Mouse (Mus musculus) 416B (cell line): ENCODE measurements at regions not wholly inside any gene's neighbourhood (a gene's known extent, or its start where the extent isn't known, plus 50 kb on each side); places are given as distances from the start of the nearest gene placed in this dataset.

Experiments used
- DNase-seq: peaks from one replicate; pipeline ENCODE4 v3.0.0; 2011; ENCODE audit warnings: low read depth

DNA sequence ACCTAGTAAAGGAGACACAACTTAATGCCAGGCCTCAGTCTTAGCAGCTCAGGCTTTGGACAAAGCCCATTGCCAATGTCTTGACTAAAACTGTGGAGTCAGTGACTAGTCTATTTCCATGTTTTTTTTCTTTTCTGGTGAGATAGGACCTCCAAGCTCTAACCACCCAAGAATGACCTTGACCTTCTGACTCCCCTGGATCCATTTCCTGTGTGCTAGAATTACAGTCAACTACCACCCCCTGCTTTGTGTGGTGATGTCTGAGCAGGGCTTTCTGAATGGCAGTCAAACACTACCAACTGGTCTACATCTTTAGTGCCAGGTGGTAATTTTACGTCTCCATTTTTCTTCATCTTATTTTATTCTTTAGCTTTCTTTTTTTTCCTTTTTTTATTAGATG, 51.3 kb upstream of the Rnf138rt1 start:
- no peak for DNase-seq

DNA sequence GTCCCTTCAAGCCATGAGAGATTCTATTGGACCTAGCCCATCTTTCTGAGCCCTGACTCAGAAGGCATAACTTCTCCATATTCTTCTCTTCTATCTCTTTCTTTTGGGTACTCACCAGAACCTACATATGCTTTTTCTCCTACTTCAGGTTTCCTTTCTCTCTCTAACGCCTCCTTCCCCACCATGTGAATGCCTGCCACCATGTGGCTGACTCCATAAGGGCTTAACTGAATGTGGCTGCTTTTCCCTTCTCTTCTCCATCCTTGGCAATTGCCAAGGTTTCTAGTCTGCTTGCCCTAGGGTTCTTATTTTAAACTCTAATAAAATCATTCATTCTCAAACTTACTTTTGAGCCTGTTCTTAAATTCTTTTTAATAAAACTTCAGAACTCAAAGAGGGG, 53.7 kb upstream of the Rnf138rt1 start:
- peak; percentile 6 for DNase-seq

DNA sequence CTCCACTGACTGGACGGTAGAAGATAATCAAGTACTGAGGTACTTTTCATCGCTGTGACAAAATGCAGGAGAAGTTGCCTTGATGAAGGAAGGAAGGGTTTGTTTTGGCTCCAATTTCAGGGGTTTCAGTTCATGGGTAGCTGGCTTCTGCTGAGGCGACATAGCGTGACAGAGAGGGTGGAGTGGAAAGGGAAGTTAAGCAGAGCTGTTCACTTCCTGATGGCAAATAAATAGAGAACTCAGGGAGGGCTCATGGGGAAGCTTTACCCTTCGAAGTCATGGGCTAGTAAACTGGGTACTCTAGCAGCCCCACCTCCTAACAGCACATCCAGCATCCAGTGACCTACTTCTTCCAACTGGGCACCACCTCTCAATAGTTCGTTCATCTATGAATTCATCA, 61.2 kb upstream of the Rnf138rt1 start:
- no peak for DNase-seq

DNA sequence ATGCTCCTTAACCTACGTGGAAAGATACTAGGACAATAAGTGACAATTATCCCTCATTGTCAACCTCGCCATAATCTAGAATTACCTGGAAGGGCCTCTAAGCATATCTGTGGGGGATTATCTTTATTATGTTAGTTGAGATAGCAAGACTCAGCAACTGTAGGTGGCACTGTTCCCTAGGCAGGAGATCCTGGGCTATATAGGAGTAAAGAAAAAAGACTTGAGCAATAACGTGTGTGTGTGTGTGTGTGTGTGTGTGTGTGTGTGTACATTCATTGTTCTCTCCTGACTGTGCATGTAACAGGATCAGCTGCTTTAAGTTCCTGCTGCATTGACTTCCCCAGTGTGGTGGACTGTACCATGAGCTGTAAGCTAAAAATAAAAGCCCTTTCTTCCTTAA, 66.3 kb upstream of the Rnf138rt1 start:
- DNase-seq, result peak; percentile 65

DNA sequence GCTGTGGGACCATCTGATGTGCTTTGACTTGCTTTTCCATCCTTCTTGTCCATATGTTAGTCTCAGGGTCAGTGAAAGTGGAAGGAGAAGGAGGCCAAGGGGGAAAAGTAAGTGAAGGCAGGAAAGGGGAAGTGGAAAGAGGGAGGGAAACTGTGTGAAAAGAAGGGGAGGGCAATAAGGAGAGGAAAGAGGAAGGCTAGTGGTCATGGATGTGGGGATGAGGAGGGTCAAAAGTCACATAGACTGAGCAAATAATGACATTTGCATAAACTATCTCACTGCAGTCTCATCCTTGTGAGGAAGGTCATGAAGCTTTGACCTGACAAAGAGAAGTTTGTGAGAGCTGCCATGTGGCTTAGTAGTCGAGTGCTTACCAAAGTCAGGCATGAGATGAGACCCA, 63.4 kb upstream of the Ap1s2 start:
- DNase-seq, result no peak

- DNase-seq, result no peak
These were observed 61.9 kb upstream of the Ap1s2 start for GRCm38 (mm10) chrX:163846890-163847289.

GRCm38 (mm10) chrX:163847651-163848050, 61.2 kb upstream of the Ap1s2 start:
- no peak for DNase-seq

DNA sequence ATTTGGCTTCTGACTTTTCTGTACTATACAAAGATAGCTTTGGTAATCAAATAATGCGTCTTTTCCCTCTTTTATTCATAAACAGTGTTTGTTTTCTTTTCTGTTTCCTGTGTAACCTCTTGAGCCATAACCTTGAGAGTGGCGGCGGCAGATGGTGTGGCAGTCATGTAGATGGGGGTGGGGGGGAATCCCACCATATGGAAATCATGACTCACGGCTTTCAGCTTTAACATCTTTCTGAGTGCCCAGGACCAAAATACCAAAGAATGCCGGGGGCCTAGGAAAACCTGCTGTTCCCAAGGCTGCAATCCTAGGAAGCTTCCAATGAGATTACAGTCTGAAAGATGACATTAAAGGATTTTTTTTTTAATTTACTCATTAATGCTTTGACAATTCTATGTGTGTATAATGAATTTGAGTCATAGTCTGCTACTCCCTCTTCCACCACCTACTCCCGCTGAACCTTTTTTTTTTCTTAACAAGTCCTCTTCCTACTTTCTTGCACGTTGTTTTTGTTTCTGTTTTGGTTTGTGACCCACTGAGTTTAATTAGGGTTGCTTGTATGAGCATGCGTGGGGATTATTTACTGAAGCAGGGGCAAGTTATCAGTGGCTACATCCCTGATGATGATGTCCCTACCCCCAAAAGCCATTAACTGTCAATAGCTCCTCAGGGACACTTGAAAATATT, 60.2 kb upstream of the Ap1s2 start:
- no peak for DNase-seq

GRCm38 (mm10) chrX:163850915-163851599, 57.8 kb upstream of the Ap1s2 start:
- DNase-seq, result peak; percentile 24

- DNase-seq, result no peak
These were observed 50.3 kb upstream of the Ap1s2 start for GRCm38 (mm10) chrX:163858494-163858893.
